Mouse (Mus musculus): ENCODE data around the gene Tuft1. TPM values are rescaled to one million over a fixed set of nuclear protein-coding genes. Genes with fewer than 3 reads are reported as not detected.

The Tuft1 gene
- total and polyA plus RNA-seq, 3 experiments = 4.0 to 7.4 (median 7.2) TPM

DNA sequence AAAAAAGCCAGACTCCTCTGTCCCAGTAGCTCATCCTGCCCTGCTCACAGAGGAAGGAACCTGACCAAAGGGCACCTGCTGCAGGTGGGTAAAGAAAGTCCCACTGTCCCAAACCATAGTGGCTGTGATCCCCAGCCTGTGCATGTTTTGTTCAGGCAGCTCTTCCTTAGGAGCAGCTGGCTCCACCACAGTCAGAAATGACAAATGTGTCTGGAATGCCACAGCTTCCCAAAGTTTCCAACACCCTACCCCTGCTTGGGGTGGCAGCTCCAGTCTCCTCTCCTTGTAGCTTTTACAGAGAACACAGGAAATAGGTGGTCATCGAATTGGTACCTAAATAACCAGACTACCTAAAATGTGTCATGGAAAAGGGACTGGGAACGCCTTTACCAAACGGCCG lies 34.4 kb downstream of the Tuft1 start:
- Histone ChIP-seq H3K4me1 (ENCODE audit: control insufficient read depth in 1 of 2, insufficient read depth in 2 of 2) (peaks cover 4 to 32% of the 10 kb centered on the region in 2 experiments), H3K9me3 (replicated peaks; ENCODE audit: low read length) (no peaks in the 10 kb centered on the region), H3K27me3 (replicated peaks) (no peaks in the 10 kb centered on the region), H3K4me2 (ENCODE audit: insufficient read depth, low read depth, poor library complexity, severe bottlenecking) (no peak overlapping the region), H3K27ac (ENCODE audit: insufficient read depth, low read depth) (no peak overlapping the region), H3K9ac (ENCODE audit: insufficient read depth, low read depth) (no peak overlapping the region), H3K4me3 (replicated peaks in 1 of 3; ENCODE audit: low read depth in 2 of 3, low read length in 2 of 3, poor library complexity in 1 of 3) (no peak overlapping the region), H3K79me2 (replicated peaks; ENCODE audit: control insufficient read depth, extremely low read depth, insufficient read depth, poor library complexity, severe bottlenecking) (no peaks in the 10 kb centered on the region), H3K36me3 (replicated peaks in 1 of 2; ENCODE audit: control insufficient read depth in 1 of 2, insufficient read depth in 1 of 2, low read length in 1 of 2) (peaks cover 0 to 24% of the 10 kb centered on the region in 2 experiments)
- dilution Hi-C loops (cut with MboI; ENCODE audit: extremely low pct_ligation_motif_present, extremely low pct_unique_long_range_greater_than_20kb, low sequenced_read_pairs) (no loop called here), in situ Hi-C loops (cut with MboI; ENCODE audit: low pct_ligation_motif_present, low pct_unique_long_range_greater_than_20kb, low sequenced_read_pairs) (loop anchor here (25.0 kb wide), 1 partner anchor 162 kb away; no protein-coding TSS in a partner anchor)
- no peak for TF ChIP-seq ZC3H11A (IDR thresholded peaks at IDR 0.05; ENCODE audit: low read depth, low read length)
- TF ChIP-seq MYC (IDR thresholded peaks at IDR 0.05; ENCODE audit: low read depth, low read length) = no peak
- TF ChIP-seq HCFC1 (IDR thresholded peaks at IDR 0.05; ENCODE audit: low read depth, low read length) = no peak
- no peak for TF ChIP-seq JUN (IDR thresholded peaks at IDR 0.05; ENCODE audit: insufficient read depth, low read depth, low read length)
- no peak for TF ChIP-seq ZNF384 (IDR thresholded peaks at IDR 0.05; ENCODE audit: low read depth, low read length)
- no peak for TF ChIP-seq ZMIZ1 (IDR thresholded peaks at IDR 0.05; ENCODE audit: low read depth, low read length)
- TF ChIP-seq UBTF (IDR thresholded peaks at IDR 0.05; ENCODE audit: low read depth, low read length) = no peak
- TF ChIP-seq JUND (conservative IDR thresholded peaks at IDR 0.05; ENCODE audit: low read depth, low read length) = no peak
- no peak for TF ChIP-seq MXI1 (IDR thresholded peaks at IDR 0.05; ENCODE audit: low read depth, low read length)
- no peak for TF ChIP-seq CTCF (conservative IDR thresholded peaks at IDR 0.05 in 1 of 2, IDR thresholded peaks at IDR 0.05 in 1 of 2; ENCODE audit: low read depth in 2 of 2, low read length in 2 of 2)
- no peak for TF ChIP-seq MAX (IDR thresholded peaks at IDR 0.05; ENCODE audit: low read length)
- no peak for TF ChIP-seq ELF1 (IDR thresholded peaks at IDR 0.05; ENCODE audit: low read depth, low read length)
- TF ChIP-seq RAD21 (IDR thresholded peaks at IDR 0.05; ENCODE audit: low read depth, low read length) = no peak
- no peak for TF ChIP-seq EP300 (IDR thresholded peaks at IDR 0.05; ENCODE audit: low read length)
- no peak for TF ChIP-seq SMC3 (IDR thresholded peaks at IDR 0.05; ENCODE audit: low read depth, low read length)
- TF ChIP-seq TCF12 (IDR thresholded peaks at IDR 0.05; ENCODE audit: low read depth, low read length) = no peak
- TF ChIP-seq CHD1 (IDR thresholded peaks at IDR 0.05; ENCODE audit: low read depth, low read length) = no peak
- no peak for TF ChIP-seq MAFK (IDR thresholded peaks at IDR 0.05; ENCODE audit: insufficient replicate concordance, low read length)
- DNase-seq (ENCODE audit: extremely low read depth) = no peak

DNA sequence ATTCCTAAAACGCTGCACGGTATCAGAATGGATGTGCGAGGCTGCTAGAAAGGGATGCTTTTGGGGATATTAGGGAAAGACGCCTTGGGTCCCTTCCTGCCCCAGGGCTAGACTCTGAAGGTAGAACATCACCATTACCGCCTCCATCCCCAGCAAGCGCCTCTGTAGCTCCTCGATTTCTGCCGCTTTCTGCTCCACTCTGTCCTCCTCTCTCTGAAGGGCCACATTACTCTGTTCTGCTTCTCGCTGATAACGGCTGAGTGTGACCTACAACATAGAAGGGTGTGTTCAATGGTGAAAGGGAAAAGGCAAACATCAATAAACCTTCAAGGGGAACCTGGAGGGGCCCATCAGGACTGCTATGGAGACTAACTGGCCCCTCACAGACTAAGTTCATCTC lies 36.1 kb downstream of the Tuft1 start:
- H3K27me3 ChIP-seq (replicated peaks) = no peaks in the 10 kb centered on the region
- in situ Hi-C loops (cut with MboI; ENCODE audit: low pct_ligation_motif_present, low pct_unique_long_range_greater_than_20kb, low sequenced_read_pairs) = loop anchor here (25.0 kb wide), 1 partner anchor 160 kb away; no protein-coding TSS in a partner anchor
- no peak overlapping the region for H3K27ac ChIP-seq (ENCODE audit: insufficient read depth, low read depth)
- H3K4me3 ChIP-seq (replicated peaks in 1 of 3; ENCODE audit: low read depth in 2 of 3, low read length in 2 of 3, poor library complexity in 1 of 3) = peak overlapping the region in 1 of 3 experiments; percentile 50
- no peak overlapping the region for H3K4me2 ChIP-seq (ENCODE audit: insufficient read depth, low read depth, poor library complexity, severe bottlenecking)
- no peak for TF ChIP-seq MAFK (IDR thresholded peaks at IDR 0.05; ENCODE audit: insufficient replicate concordance, low read length)
- TF ChIP-seq ZNF384 (IDR thresholded peaks at IDR 0.05; ENCODE audit: low read depth, low read length) = no peak
- no peak for TF ChIP-seq SMC3 (IDR thresholded peaks at IDR 0.05; ENCODE audit: low read depth, low read length)
- TF ChIP-seq NELFE (IDR thresholded peaks at IDR 0.05; ENCODE audit: low read depth, low read length) = no peak
- TF ChIP-seq TCF12 (IDR thresholded peaks at IDR 0.05; ENCODE audit: low read depth, low read length) = no peak
- no peak for TF ChIP-seq RAD21 (IDR thresholded peaks at IDR 0.05; ENCODE audit: low read depth, low read length)
- no peak for TF ChIP-seq HCFC1 (IDR thresholded peaks at IDR 0.05; ENCODE audit: low read depth, low read length)
- no peak for TF ChIP-seq POLR2A (IDR thresholded peaks at IDR 0.05; ENCODE audit: low read depth, low read length)
- TF ChIP-seq ZKSCAN1 (IDR thresholded peaks at IDR 0.05; ENCODE audit: borderline replicate concordance, low read depth, low read length) = no peak
- TF ChIP-seq POLR2AphosphoS2 (IDR thresholded peaks at IDR 0.05; ENCODE audit: low read depth, low read length) = no peak
- no peak for TF ChIP-seq ETS1 (conservative IDR thresholded peaks at IDR 0.05; ENCODE audit: low read depth, low read length)
- TF ChIP-seq IRF4 (IDR thresholded peaks at IDR 0.05; ENCODE audit: low read depth, low read length) = no peak
- TF ChIP-seq USF1 (IDR thresholded peaks at IDR 0.05; ENCODE audit: low read depth, low read length) = no peak
- no peak for TF ChIP-seq CHD2 (IDR thresholded peaks at IDR 0.05; ENCODE audit: low read length)
- TF ChIP-seq TBP (conservative IDR thresholded peaks at IDR 0.05; ENCODE audit: low read depth, low read length) = no peak
- no peak for TF ChIP-seq CTCF (conservative IDR thresholded peaks at IDR 0.05 in 1 of 2, IDR thresholded peaks at IDR 0.05 in 1 of 2; ENCODE audit: low read depth in 2 of 2, low read length in 2 of 2)
- TF ChIP-seq KAT2A (IDR thresholded peaks at IDR 0.05; ENCODE audit: insufficient replicate concordance, low read length) = no peak
- no peak overlapping the region for H3K9ac ChIP-seq (ENCODE audit: insufficient read depth, low read depth)
- H3K36me3 ChIP-seq (replicated peaks in 1 of 2; ENCODE audit: control insufficient read depth in 1 of 2, insufficient read depth in 1 of 2, low read length in 1 of 2) = peaks cover 0 to 17% of the 10 kb centered on the region in 2 experiments
- DNase-seq (ENCODE audit: extremely low read depth) = no peak
- dilution Hi-C loops (cut with MboI; ENCODE audit: extremely low pct_ligation_motif_present, extremely low pct_unique_long_range_greater_than_20kb, low sequenced_read_pairs) = no loop called here
- H3K79me2 ChIP-seq (replicated peaks; ENCODE audit: control insufficient read depth, extremely low read depth, insufficient read depth, poor library complexity, severe bottlenecking) = no peaks in the 10 kb centered on the region
- peaks cover 4 to 32% of the 10 kb centered on the region in 2 experiments for H3K4me1 ChIP-seq (ENCODE audit: control insufficient read depth in 1 of 2, insufficient read depth in 2 of 2)
- H3K9me3 ChIP-seq (replicated peaks; ENCODE audit: low read length) = no peaks in the 10 kb centered on the region
